Mouse (Mus musculus) midbrain, embryonic 11.5 days (tissue): ENCODE measurements around the gene Naa15. TPM values are rescaled to one million over a fixed set of nuclear protein-coding genes. Genes with fewer than 3 reads are reported as not detected.
"Not testable (repeated sequence)": the region's sequence is repeated elsewhere in the genome, so short reads cannot be mapped to it uniquely, and the experiment has no call there.

ENCODE experiments used
- ATAC-seq: fragments of 200-750 bp; cut with Nextera tagmentation; 2 replicates; pipeline ENCODE4 v1.8.0; 2017; ENCODE audit warnings: moderate TSS enrichment, moderate library complexity; ENCODE audit not compliant: low FRiP score
- DNase-seq: peaks from one replicate; pipeline ENCODE4 v3.0.0; 2015; ENCODE audit warnings: low spot score; ENCODE audit errors: missing footprints
- H3K27ac ChIP-seq: fragments of 300-500 bp; sonication (generic); 2 replicates; pipeline ENCODE4 v1.5.1; 2014; ENCODE audit warnings: low read depth, low read length
- H3K27me3 ChIP-seq: fragments of 300-500 bp; sonication (generic); 2 replicates; pipeline ENCODE4 v1.6.1; 2014; ENCODE audit warnings: mild to moderate bottlenecking, low read length, moderate library complexity, mixed read lengths; ENCODE audit not compliant: control insufficient read depth, insufficient read depth
- H3K36me3 ChIP-seq: fragments of 300-500 bp; sonication (generic); 2 replicates; pipeline ENCODE4 v1.6.1; 2014; ENCODE audit warnings: mild to moderate bottlenecking, low read length, moderate library complexity, mixed read lengths; ENCODE audit not compliant: control insufficient read depth, insufficient read depth
- H3K4me1 ChIP-seq: fragments of 300-500 bp; sonication (generic); 2 replicates; pipeline ENCODE4 v1.6.1; 2014; ENCODE audit warnings: low read length; ENCODE audit not compliant: control insufficient read depth, insufficient read depth
- H3K4me2 ChIP-seq: fragments of 300-500 bp; sonication (generic); 2 replicates; pipeline ENCODE4 v1.6.1; 2014; ENCODE audit warnings: mild to moderate bottlenecking, moderate library complexity
- H3K4me3 ChIP-seq: fragments of 300-500 bp; sonication (generic); 2 replicates; pipeline ENCODE4 v1.5.1; 2014; ENCODE audit warnings: low read depth, low read length
- H3K9ac ChIP-seq: fragments of 300-500 bp; sonication (generic); 2 replicates; pipeline ENCODE4 v1.6.1; 2014; ENCODE audit warnings: low read length
- H3K9me3 ChIP-seq: fragments of 300-500 bp; sonication (generic); 2 replicates; pipeline ENCODE4 v1.6.1; 2016; ENCODE audit warnings: low read length; ENCODE audit not compliant: control insufficient read depth
- WGBS: fragments of 180-500 bp; shearing (Covaris S2); extraction: QIAGEN DNeasy Blood & Tissue Kit; methylation state at CpG from one replicate; pipeline ENCODE4 v1.1.7; 2014; 5-methylcytosine and 5-hydroxymethylcytosine counted together
- polyA plus RNA-seq: library from polyadenylated mRNA; unstranded; fragments of >200 nt; fragmentation: Nextera tagmentation; extraction: Ambion mirVana; gene quantifications from 2 replicates; pipeline ENCODE4 v1.2.1, GENCODE M21; 2014

The Naa15 gene
- polyA plus RNA-seq, 1 experiment from 2014 or later, result 54.5 TPM

DNA sequence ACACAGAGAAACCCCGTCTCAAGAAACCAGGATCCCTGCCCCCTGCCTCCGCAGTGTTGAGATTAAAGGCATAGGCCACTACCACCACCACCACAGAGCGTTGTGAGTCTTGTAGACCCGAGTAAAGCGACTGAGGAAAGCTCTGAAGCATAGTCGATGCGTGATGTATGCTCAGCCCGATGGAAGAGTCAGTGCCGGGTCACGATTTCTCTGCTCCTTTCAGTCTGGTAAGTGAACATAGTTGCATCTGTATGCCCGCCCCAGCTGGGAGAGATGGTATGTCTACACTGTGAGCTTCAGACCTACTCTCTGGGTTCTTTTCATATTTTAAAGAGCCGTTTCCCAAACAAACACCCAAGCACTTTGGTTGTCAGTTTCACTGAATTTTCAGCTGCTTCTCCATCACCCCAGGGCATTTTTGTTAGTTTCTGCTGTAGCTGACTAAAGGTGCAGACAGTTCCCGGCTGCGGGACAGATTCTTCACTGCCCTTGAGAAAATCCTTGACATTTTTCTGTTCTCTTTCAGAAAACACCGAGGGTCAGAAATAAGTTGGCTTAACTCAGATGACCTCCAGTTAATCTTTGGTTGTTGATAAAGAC lies 17.1 kb upstream of the Naa15 start:
- Histone ChIP-seq H3K9ac (no peak overlapping the region), H3K4me3 (no peak overlapping the region), H3K27ac (no peak overlapping the region), H3K36me3 (no peaks in the 10 kb centered on the region), H3K27me3 (peaks cover 4% of the 10 kb centered on the region; the same call in 1 of the 2 replicates), H3K9me3 (no peaks in the 10 kb centered on the region), H3K4me1 (peaks cover 10% of the 10 kb centered on the region; the same call in 1 of the 2 replicates), H3K4me2 (no peak overlapping the region)
- ATAC-seq, result no peak
- DNase-seq, result peak; percentile 90
- 52% methylated on average over 15 of the region's 15 CpGs for WGBS

DNA sequence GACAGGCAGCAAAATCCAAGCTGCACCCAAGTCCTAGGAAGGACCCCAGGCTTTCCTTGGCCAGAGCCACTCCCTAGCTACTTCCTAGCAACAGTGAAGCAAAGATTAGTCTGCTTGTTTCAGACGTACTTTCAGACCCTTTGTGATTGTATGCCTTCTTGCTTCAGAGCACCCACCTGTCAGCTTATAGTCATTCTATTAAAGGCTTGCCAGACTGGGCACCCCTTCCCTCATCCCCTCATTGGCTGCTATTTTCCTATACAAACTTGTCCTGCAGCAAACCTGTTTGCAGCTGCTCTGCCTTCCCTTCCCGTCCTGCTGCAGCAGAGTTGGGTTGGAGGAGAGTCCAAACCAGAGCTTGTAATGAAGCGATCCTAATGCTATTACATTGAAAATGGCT lies 16.3 kb upstream of the Naa15 start:
- Histone ChIP-seq H3K9me3 (no peaks in the 10 kb centered on the region), H3K4me1 (peaks cover 10% of the 10 kb centered on the region; the same call in 1 of the 2 replicates), H3K9ac (no peak overlapping the region), H3K27me3 (peaks cover 4% of the 10 kb centered on the region; the same call in 1 of the 2 replicates), H3K4me3 (no peak overlapping the region), H3K36me3 (no peaks in the 10 kb centered on the region), H3K27ac (no peak overlapping the region), H3K4me2 (peak overlapping the region; percentile 9; the same call in 1 of the 2 replicates)
- 5% methylated on average over 3 of the region's 3 CpGs for WGBS
- ATAC-seq (0 out of 2 replicates have a peak, but pooled peaks have one; percentile 26), DNase-seq (peak; percentile 82)

DNA sequence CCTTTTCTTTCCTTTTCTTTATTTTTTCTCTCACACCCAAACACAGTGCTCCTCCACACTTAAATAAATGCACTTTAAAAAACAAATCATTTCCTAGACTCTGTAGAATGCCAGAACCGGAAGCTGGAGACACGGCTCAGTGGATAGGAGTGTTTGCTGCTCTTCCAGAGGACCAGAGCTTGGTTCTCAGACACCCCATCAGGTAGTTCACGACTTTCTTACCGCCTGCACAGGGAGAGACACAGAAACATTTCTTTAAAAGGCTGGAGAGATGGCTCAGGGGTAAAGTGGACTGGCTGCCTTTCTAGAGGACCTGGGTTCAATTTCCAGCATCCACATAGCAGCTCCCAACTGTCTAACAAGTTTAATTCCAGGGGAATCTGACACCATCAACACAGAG lies 15.4 kb upstream of the Naa15 start:
- Histone ChIP-seq H3K36me3 (no peaks in the 10 kb centered on the region), H3K4me1 (peaks cover 10% of the 10 kb centered on the region; the same call in 1 of the 2 replicates), H3K27me3 (peaks cover 4% of the 10 kb centered on the region; the same call in 1 of the 2 replicates), H3K4me2 (no peak overlapping the region), H3K27ac (no peak overlapping the region), H3K9ac (no peak overlapping the region), H3K4me3 (no peak overlapping the region), H3K9me3 (no peaks in the 10 kb centered on the region)
- ATAC-seq (no peak), DNase-seq (peak; percentile 86)
- WGBS, result 71% methylated on average over 4 of the region's 4 CpGs

DNA sequence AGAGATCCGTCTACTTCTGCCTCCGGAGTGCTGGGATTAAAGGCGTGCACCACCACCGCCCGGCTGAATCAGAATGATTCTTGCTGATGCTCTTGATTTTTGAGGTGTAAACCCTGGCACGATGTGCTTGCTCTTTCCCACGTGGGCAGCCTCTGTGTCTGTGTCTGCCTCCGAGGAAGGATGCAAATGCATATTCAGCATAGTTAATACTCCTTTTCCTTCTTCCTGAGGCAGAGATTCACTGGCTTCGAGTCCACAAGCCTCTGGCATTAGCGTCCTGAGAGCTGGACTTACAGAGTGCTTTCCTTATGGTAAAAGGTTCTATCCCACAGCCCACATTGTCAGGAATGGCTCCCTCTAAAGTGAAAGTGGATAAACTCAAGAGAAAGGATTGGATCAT lies 14.3 kb upstream of the Naa15 start:
- Histone ChIP-seq H3K9ac (no peak overlapping the region), H3K4me2 (no peak overlapping the region), H3K4me1 (peaks cover 10% of the 10 kb centered on the region; the same call in 1 of the 2 replicates), H3K36me3 (no peaks in the 10 kb centered on the region), H3K27me3 (peaks cover 2% of the 10 kb centered on the region; the same call in 1 of the 2 replicates), H3K4me3 (no peak overlapping the region), H3K27ac (no peak overlapping the region), H3K9me3 (no peaks in the 10 kb centered on the region)
- WGBS, result 80% methylated on average over 10 of the region's 10 CpGs
- DNase-seq (peak; percentile 84), ATAC-seq (no peak)

DNA sequence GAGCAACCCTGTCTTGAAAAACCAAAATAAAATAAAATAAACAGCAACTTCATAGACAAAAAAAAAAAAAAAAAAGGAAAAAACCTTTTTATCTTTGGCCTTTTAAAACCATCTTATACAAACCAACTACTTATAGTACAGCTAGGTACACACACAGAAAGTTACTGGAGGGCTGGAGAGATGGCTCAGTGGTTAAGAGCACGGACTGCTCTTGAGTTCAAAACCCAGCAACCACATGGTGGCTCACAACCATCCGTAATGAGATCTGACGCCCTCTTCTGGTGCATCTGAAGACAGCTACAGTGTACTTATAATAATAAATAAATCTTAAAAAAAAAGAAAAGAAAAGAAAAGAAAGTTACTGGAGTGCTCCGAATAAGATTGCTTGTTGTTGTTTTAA lies 12.9 kb upstream of the Naa15 start:
- H3K27ac ChIP-seq, H3K4me1 ChIP-seq, DNase-seq, H3K9ac ChIP-seq, H3K27me3 ChIP-seq, H3K4me2 ChIP-seq, ATAC-seq, H3K36me3 ChIP-seq, H3K9me3 ChIP-seq, H3K4me3 ChIP-seq: not testable (repeated sequence)
- 71% methylated on average over 4 of the region's 4 CpGs for WGBS

DNA sequence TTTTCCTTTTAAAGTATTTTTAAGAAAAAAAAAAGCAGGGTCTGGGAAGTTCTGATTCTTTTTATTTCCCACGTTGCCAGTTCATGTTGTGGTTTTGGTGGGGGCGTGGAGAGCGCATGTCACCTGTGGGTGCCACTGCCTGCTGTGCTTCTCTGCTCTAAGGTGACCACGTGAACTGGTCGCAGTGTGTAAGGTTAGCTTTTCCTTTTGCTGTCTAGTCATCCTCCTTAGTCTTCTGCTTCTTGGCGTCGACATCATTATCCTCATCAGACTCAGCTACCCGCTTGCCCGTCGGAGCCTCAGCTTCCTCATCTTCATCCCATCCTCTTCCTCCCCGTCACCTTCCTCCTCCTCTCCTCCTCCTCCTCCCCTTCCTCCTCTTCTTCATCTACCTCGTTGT lies 12.3 kb upstream of the Naa15 start:
- no peaks in the 10 kb centered on the region for H3K9me3 ChIP-seq
- no peak overlapping the region for H3K27ac ChIP-seq
- WGBS, result 96% methylated on average over 12 of the region's 12 CpGs
- ATAC-seq (no peak), DNase-seq (no peak)
- no peak overlapping the region for H3K4me2 ChIP-seq
- H3K36me3 ChIP-seq, result no peaks in the 10 kb centered on the region; the same call in 1 of the 2 replicates
- H3K4me3 ChIP-seq, result no peak overlapping the region
- H3K4me1 ChIP-seq, result peaks cover 9% of the 10 kb centered on the region
- no peak overlapping the region for H3K9ac ChIP-seq
- no peaks in the 10 kb centered on the region for H3K27me3 ChIP-seq

DNA sequence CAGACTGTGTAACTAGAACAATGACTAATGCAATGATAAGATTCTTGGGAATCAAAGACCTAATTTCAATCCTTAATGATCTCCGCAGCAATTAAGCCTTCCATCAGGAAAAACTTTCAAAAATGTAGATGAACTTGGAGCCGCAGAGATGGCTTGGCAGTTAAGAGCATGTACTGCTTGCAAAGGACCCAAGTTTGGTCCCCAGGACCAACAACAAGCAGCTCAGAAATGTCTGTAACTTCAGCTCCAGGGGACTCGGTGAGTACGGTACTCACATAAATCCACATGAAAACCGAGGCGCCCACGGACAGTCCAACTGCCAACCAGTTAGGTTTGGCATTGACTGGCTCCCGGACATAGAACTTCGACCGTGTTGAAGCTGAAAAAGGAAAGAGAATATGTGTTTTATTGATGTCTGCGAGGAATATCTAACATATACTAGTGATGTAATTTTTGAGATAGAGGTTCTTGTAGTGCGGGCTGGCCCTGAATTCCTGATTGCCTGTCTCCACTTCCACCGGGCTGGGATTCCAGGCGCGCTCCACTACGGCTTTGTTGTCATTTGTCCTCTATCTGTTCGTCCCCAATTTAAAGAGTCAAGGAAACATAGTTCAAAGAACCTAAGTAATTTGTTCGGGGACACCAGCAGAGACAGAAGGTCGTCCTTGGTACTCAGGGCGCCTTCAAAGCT lies 6.9 kb upstream of the Naa15 start:
- Histone ChIP-seq H3K36me3 (no peaks in the 10 kb centered on the region; the same call in 1 of the 2 replicates), H3K4me2 (peak overlapping the region; percentile 59), H3K27ac (peak overlapping the region; percentile 96), H3K27me3 (no peaks in the 10 kb centered on the region), H3K9me3 (no peaks in the 10 kb centered on the region), H3K4me3 (peak overlapping the region; percentile 78), H3K4me1 (peaks cover 6% of the 10 kb centered on the region), H3K9ac (peak overlapping the region; percentile 95)
- peak; percentile 84 for DNase-seq
- no peak for ATAC-seq
- WGBS, result 23% methylated on average over 20 of the region's 20 CpGs

DNA sequence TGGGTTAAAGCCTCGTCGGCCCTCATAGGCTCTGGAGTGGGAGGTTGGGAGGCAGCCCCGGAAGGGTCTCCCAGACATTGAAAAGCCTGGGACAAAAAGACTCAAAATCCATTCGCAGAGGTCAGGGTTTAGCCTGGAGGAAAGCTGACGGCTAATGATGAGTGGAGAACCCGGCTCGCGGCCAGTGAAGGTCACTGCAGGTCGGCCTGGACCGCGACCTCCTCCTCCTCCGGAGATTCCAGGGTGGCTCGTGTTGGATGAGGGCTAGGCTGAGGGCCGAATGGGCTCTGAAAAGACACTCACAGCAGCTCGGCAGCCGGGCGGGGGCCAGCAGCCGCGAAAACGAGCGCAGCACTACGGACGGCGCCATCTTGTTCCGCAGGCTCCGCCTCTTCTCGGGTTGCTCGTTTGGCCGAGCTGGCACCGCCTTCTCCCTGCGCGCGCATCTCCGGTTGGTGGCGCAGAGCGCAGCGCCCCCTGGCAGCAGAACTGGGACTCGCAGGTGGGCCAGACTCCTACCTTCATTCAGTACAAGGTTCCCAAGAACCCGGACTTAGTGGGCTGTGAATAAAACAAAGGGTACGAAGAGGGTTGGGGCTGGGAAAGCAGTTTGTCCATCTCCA lies 6.3 kb upstream of the Naa15 start, which contains the start of gene Ndufc1:
Gene Ndufc1 (minus strand): TSS at position 428 of the 623 bp plus-strand sequence.
- H3K36me3 ChIP-seq, result no peaks in the 10 kb centered on the region; the same call in 1 of the 2 replicates
- H3K4me3 ChIP-seq, result peak within 1 kb of the TSS; percentile 78
- WGBS, result under 1% methylated on average over 40 of the region's 40 CpGs

DNA sequence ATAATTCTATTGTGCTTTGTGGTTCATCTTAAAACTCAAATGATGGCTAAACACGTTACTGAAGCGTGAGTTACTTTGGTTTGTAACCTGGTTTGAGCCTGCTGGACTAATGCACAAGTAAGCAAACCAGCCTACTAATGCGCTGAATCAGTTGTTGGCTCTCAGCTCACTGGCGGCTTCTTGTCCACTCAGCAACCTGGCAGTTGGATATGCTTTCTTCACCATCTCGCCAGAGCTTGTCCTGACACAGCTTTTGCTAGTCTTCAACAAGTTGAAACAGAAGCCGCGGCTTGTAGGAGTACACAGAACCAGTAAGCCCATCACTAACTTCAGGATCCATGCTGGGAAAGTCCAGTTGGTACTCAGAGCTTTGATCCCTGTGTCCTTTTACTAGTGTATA lies 2.5 kb upstream of the Naa15 start:
- DNase-seq, result no peak
- Histone ChIP-seq H3K27me3 (no peaks in the 10 kb centered on the region), H3K4me3 (no peak overlapping the region), H3K9ac (no peak overlapping the region), H3K27ac (no peak overlapping the region), H3K4me1 (peaks cover 18% of the 10 kb centered on the region), H3K4me2 (no peak overlapping the region), H3K9me3 (no peaks in the 10 kb centered on the region), H3K36me3 (no peaks in the 10 kb centered on the region)
- 91% methylated on average over 7 of the region's 7 CpGs for WGBS
- ATAC-seq, result no peak

More for the DNA sequence above, 6.3 kb upstream of the Naa15 start, which contains the start of gene Ndufc1:
- ATAC-seq, result peak; percentile 94
- peak; percentile 100 for DNase-seq
- Histone ChIP-seq H3K9ac (peak within 1 kb of the TSS; percentile 95), H3K4me1 (peaks cover 6% of the 10 kb centered on the region), H3K27me3 (no peaks in the 10 kb centered on the region), H3K27ac (peak within 1 kb of the TSS; percentile 96), H3K4me2 (peak within 1 kb of the TSS; percentile 59), H3K9me3 (no peaks in the 10 kb centered on the region)
